Mouse (Mus musculus): ENCODE measurements at regions not wholly inside any gene's neighbourhood (a gene's known extent, or its start where the extent isn't known, plus 50 kb on each side); places are given as distances from the start of the nearest gene placed in this dataset.

DNA sequence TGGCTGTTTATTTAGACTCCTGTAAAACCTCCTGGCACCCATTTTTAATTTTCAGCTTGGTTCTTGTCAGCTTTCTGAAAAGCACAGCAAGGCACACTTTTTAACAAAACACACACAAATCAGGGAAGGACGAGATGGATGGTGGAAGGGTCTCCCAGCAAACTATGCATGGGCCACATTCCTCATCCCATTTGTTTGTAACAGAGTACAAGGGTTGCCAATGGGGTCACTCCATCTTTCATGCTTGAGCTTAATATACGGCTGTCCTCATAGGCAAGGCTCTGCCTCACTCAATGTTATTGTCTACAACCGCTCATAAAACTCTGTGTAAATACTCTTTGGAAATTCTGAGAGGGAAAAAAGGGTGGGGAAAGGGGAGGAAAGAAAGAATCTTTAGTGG, 347.9 kb upstream of the Slc24a2 start:
- no peak overlapping the region for H3K4me2 ChIP-seq (ENCODE audit: low read depth, low read length, poor library complexity, severe bottlenecking)
- ATAC-seq (ENCODE audit: low FRiP score) = no peak
- WGBS = 72% methylated on average over 3 of the region's 3 CpGs
- no peak overlapping the region for H3K27ac ChIP-seq (ENCODE audit: low read depth, low read length)
- no peaks in the 10 kb centered on the region for H3K27me3 ChIP-seq (ENCODE audit: insufficient read depth, low read length)
- H3K9ac ChIP-seq (replicated peaks; ENCODE audit: low read length, poor library complexity, severe bottlenecking) = no peak overlapping the region
- H3K9me3 ChIP-seq (ENCODE audit: low read length) = no peaks in the 10 kb centered on the region
- no peak for TF ChIP-seq CTCF (IDR thresholded peaks at IDR 0.05)
- H3K4me1 ChIP-seq (ENCODE audit: insufficient read depth, low read length) = no peaks in the 10 kb centered on the region
- no peak for DNase-seq (ENCODE audit: low spot score)
- no peak overlapping the region for H3K4me3 ChIP-seq (ENCODE audit: low read depth, low read length)
- no peaks in the 10 kb centered on the region for H3K36me3 ChIP-seq (ENCODE audit: insufficient read depth, low read length)

DNA sequence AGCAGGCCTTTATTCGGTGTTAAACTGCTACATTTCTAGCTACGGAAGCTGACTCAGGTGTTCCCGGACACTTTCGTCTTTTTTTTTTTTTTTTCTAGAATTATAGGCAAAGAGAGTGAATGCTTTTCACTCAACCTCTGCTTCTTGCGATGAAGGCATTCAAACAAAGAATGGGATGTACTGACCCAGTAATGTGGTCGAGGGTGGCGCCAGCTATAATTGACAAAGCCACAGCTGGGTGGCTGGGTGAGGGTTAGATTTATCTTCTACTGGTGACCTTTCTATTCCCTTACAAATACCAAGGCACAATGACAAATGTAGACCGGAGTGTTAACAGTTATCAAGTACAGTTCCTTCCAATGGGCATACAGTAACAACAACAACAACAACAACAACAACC, 340.7 kb upstream of the Slc24a2 start:
- H3K4me2 ChIP-seq (ENCODE audit: low read depth, low read length, poor library complexity, severe bottlenecking) = no peak overlapping the region
- H3K9ac ChIP-seq (replicated peaks; ENCODE audit: low read length, poor library complexity, severe bottlenecking) = no peak overlapping the region
- H3K4me3 ChIP-seq (ENCODE audit: low read depth, low read length) = no peak overlapping the region
- no peak overlapping the region for H3K27ac ChIP-seq (ENCODE audit: low read depth, low read length)
- ATAC-seq (ENCODE audit: low FRiP score) = no peak
- WGBS = 66% methylated on average over 8 of the region's 8 CpGs
- DNase-seq (ENCODE audit: low spot score) = no peak
- no peaks in the 10 kb centered on the region for H3K36me3 ChIP-seq (ENCODE audit: insufficient read depth, low read length)
- H3K4me1 ChIP-seq (ENCODE audit: insufficient read depth, low read length) = no peaks in the 10 kb centered on the region
- no peak for TF ChIP-seq CTCF (IDR thresholded peaks at IDR 0.05)
- no peaks in the 10 kb centered on the region for H3K27me3 ChIP-seq (ENCODE audit: insufficient read depth, low read length)
- H3K9me3 ChIP-seq (ENCODE audit: low read length) = no peaks in the 10 kb centered on the region

DNA sequence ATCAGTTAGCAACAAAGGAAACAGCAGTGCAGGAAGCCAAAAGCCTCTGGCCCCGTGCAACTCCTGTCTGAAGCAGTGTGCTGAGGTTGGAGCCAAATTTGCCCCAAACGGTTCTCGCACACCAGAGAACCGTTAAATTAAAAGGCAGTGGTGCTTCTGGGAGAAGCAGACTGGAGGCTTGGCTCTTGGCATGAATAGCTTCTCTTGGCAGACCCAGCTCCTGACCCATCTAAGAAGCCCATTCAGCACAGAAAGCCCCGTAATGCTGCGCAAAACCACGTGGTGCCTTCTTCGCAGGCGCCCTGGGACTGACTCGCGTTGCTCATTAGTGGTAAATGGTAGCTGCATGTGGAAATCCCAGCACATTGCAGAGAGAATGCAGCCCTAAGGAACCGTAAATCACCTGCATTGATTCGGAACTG, 340.2 kb upstream of the Slc24a2 start:
- H3K4me2 ChIP-seq (ENCODE audit: low read depth, low read length, poor library complexity, severe bottlenecking) = peak overlapping the region; percentile 24; the same call in 1 of the 2 replicates
- no peak for TF ChIP-seq CTCF (IDR thresholded peaks at IDR 0.05)
- H3K9me3 ChIP-seq (ENCODE audit: low read length) = no peaks in the 10 kb centered on the region
- H3K36me3 ChIP-seq (ENCODE audit: insufficient read depth, low read length) = no peaks in the 10 kb centered on the region
- WGBS = 47% methylated on average over 13 of the region's 13 CpGs
- no peak overlapping the region for H3K27ac ChIP-seq (ENCODE audit: low read depth, low read length)
- DNase-seq (ENCODE audit: low spot score) (peak; percentile 87), ATAC-seq (ENCODE audit: low FRiP score) (peak; percentile 74)
- H3K9ac ChIP-seq (replicated peaks; ENCODE audit: low read length, poor library complexity, severe bottlenecking) = no peak overlapping the region
- H3K27me3 ChIP-seq (ENCODE audit: insufficient read depth, low read length) = no peaks in the 10 kb centered on the region
- no peak overlapping the region for H3K4me3 ChIP-seq (ENCODE audit: low read depth, low read length)
- H3K4me1 ChIP-seq (ENCODE audit: insufficient read depth, low read length) = no peaks in the 10 kb centered on the region

DNA sequence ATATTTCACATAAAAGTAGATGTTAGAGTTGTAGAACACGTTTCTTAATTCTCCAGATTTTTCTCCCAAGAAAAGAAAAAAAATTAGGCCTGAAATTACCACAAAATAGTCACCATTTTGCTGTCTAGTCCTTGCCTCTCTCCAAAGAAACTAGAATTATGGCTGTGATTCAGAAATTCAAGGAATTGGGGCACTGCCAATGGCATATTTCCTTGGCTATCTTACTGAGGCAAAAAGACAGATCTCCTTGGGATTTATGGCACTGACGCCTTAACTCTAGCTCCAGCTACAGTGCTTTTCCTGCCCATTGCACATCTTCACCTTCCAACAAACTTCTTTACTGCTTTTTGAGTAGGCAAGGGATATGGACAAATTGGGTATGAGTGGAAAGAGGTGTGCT, 336.3 kb upstream of the Slc24a2 start:
- 81% methylated on average over 2 of the region's 2 CpGs for WGBS
- Histone ChIP-seq H3K9ac (replicated peaks; ENCODE audit: low read length, poor library complexity, severe bottlenecking) (no peak overlapping the region), H3K27ac (ENCODE audit: low read depth, low read length) (no peak overlapping the region)

DNA sequence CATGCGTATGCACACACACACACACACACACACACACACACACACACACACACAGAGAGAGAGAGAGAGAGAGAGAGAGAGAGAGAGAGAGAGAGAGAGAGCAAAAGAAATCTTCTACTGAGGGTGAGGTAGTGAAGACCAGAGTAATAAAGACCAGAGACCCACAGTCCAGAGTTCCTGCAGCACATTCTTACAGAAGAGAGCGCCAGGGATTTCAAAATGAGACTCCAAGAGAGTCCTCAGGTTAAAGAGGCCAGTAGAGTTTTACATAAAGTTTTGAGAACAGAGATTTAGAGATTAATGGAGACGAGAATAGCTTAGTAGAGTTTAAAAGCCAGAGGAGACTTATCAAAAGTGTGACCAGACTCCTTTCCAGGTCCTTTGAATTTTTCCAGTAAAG, 324.6 kb upstream of the Slc24a2 start:
- no peak overlapping the region for H3K4me2 ChIP-seq (ENCODE audit: low read depth, low read length, poor library complexity, severe bottlenecking)
- no peak for TF ChIP-seq CTCF (IDR thresholded peaks at IDR 0.05)
- H3K36me3 ChIP-seq (ENCODE audit: insufficient read depth, low read length) = no peaks in the 10 kb centered on the region
- H3K4me3 ChIP-seq (ENCODE audit: low read depth, low read length) = no peak overlapping the region
- no peaks in the 10 kb centered on the region for H3K4me1 ChIP-seq (ENCODE audit: insufficient read depth, low read length)
- H3K27me3 ChIP-seq (ENCODE audit: insufficient read depth, low read length) = no peaks in the 10 kb centered on the region
- H3K27ac ChIP-seq (ENCODE audit: low read depth, low read length) = no peak overlapping the region
- no peak for ATAC-seq (ENCODE audit: low FRiP score)
- 0 out of 2 replicates have a peak, but pooled peaks cover 7% of the 10 kb centered on the region for H3K9me3 ChIP-seq (ENCODE audit: low read length)
- no peak overlapping the region for H3K9ac ChIP-seq (replicated peaks; ENCODE audit: low read length, poor library complexity, severe bottlenecking)
- WGBS = 82% methylated on average over 3 of the region's 3 CpGs
- DNase-seq (ENCODE audit: low spot score) = no peak

More for the DNA sequence above, 336.3 kb upstream of the Slc24a2 start:
- ATAC-seq (ENCODE audit: low FRiP score) (no peak), DNase-seq (ENCODE audit: low spot score) (no peak)
- H3K9me3 ChIP-seq (ENCODE audit: low read length) = no peaks in the 10 kb centered on the region
- TF ChIP-seq CTCF (IDR thresholded peaks at IDR 0.05) = no peak
- no peak overlapping the region for H3K4me2 ChIP-seq (ENCODE audit: low read depth, low read length, poor library complexity, severe bottlenecking)
- no peaks in the 10 kb centered on the region for H3K27me3 ChIP-seq (ENCODE audit: insufficient read depth, low read length)
- no peak overlapping the region for H3K4me3 ChIP-seq (ENCODE audit: low read depth, low read length)
- H3K4me1 ChIP-seq (ENCODE audit: insufficient read depth, low read length) = no peaks in the 10 kb centered on the region
- H3K36me3 ChIP-seq (ENCODE audit: insufficient read depth, low read length) = no peaks in the 10 kb centered on the region

All from midbrain, postnatal 0 days (tissue).